Mouse (Mus musculus) testis, postnatal 10 days (tissue): ENCODE results near the gene Arvcf.

Experiments used
- DNase-seq: peaks from one replicate; pipeline ENCODE4 v3.0.0; 2021; ENCODE audit warnings: low spot score

Arvcf gene

DNA sequence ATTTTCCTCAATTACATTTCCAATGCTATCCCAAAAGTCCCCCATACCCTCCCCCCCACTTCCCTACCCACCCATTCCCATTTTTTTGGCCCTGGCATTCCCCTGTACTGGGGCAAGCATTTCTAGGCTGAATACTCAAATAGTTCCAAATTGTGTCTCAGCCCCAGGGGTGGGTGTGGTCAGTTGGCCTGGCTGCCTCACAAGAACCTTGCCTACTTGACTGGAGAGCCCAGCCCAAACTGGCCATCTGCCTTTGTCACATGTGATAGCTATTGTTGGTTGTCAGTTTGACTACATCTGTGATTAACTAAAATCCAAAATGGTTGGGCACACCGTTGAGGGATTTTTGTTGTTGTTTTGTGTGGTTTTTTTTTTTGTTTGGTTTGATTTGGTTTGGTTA, 9.0 kb downstream of the Arvcf start:
- no peak for DNase-seq

GRCm38 (mm10) chr16:18357977-18358376, 10.0 kb downstream of the Arvcf start:
- DNase-seq = no peak

GRCm38 (mm10) chr16:18360151-18360805, 12.3 kb downstream of the Arvcf start:
- no peak for DNase-seq

GRCm38 (mm10) chr16:18362948-18363347, 15.0 kb downstream of the Arvcf start:
- no peak for DNase-seq

DNA sequence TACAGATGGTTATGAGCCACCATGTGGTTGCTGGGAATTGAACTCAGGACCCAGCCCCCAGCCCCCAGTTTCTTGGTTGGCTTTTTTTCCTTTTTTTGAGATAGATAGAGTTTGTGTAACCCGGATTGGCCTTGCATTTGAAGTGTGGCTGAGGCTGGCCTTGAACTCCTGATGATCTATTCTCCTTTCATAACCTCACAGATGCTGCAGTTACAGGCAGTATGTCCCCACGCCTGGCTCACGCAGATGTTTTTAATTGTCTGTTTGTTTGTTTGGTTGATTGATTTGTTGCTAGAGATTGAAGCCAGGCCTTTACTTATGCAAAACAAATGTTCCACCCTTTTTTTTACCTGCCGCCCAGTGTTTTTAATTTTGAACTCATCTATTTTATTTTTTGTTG, 18.9 kb downstream of the Arvcf start:
- no peak for DNase-seq

GRCm38 (mm10) chr16:18370197-18370596, 22.2 kb downstream of the Arvcf start:
- DNase-seq = no peak

GRCm38 (mm10) chr16:18373632-18374031, 25.6 kb downstream of the Arvcf start:
- no peak for DNase-seq

GRCm38 (mm10) chr16:18376297-18376954, 28.4 kb downstream of the Arvcf start:
- no peak for DNase-seq

DNA sequence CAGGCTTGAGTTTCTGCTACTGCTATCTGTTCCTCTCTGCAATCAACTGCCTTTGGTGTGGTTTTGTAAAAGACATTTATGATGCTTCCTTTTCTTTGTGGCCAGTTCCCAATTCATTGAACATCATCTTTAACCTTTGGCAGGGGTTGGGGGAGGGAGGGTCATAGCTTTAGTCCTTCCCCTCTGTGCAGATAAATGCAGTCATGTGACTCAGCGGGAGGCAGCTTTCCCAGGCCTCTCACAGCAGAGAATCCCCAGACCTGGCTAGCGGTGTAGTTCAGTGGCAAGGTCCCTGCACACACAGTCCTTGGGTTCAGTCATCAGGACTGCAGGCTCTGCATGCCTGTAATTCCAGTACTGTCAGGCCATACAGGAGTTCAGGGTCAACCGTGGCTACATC, 29.2 kb downstream of the Arvcf start:
- DNase-seq = no peak

DNA sequence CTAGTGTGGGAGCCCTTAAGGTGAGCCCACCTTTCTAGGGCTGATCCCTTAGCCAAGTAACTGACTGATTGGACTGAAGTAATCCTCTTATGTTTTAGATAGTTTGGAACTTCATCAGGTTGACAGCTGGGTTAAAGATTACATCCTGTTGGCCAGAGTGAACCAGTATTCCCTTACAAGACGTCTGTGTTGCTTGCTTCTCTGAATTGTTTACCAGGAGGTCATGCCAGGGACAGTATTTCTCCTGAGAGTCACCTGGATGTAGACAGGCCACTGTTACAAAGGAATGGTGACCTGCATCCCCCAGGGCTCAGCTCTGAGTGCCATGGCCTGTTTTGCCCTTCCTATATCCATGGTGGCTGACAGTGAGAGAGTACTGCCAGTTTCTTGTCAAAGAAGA, 30.5 kb downstream of the Arvcf start:
- no peak for DNase-seq

DNA sequence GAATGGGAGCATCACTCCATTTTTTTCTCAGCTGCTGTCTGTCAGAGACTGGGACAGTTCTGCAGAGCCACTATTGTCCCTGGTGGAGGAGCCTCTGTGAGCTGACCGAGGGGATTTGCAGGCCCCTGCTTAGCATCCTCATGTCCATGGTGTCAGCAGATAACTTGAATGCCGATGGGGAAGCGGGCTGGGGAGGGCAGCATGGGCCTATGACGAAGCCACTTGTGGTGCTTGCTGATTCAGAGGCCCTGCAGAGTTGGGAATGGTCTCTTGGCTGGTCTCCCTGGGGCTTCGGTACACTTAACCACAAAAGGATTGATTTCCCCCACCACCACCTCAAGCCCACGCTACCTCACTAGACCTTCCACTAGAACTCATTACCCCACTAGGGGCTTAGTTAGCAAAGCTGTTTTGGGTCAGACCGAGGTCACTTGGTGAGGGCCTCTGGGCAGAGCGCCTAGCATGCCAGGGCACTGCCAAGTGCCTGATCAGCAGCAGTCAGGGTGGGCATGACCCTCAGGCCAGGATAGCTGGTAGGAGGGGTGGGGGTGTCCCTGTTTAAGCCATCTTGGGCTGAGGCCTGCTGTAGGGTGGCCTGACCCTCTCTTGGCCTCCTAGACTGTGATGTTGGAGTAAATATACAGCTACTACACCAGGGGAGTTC, 31.5 kb downstream of the Arvcf start:
- no peak for DNase-seq

DNA sequence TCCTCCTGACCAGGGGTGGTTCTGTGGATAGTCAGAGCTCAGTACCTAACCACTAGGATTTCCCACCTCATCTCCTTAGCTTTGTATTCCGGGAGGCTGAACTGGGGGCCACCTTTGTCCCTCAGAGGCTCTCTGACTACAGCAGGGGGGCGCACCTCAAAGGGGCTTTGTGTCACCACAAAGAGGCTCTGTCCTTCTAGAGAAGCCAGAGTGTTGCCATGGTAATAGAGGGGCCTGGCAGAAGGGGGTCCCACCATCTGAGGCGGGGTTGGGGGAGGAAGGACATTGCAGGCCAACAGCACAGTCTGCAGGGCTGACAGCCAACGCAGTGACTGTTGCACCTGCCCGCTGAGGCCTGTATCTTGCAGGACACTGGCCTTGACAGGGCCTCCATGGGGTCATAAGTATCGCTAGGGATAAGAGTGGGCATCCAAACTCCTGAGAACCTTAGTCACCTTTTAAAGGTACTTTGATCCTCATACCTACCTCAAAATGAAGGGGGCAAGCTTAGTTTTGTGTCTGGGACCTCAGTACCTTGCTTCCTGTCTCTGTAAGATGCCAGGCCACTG, 32.6 kb downstream of the Arvcf start:
- DNase-seq = peak; percentile 41

- no peak for DNase-seq
Measured at GRCm38 (mm10) chr16:18381621-18382258, 33.8 kb downstream of the Arvcf start.

DNA sequence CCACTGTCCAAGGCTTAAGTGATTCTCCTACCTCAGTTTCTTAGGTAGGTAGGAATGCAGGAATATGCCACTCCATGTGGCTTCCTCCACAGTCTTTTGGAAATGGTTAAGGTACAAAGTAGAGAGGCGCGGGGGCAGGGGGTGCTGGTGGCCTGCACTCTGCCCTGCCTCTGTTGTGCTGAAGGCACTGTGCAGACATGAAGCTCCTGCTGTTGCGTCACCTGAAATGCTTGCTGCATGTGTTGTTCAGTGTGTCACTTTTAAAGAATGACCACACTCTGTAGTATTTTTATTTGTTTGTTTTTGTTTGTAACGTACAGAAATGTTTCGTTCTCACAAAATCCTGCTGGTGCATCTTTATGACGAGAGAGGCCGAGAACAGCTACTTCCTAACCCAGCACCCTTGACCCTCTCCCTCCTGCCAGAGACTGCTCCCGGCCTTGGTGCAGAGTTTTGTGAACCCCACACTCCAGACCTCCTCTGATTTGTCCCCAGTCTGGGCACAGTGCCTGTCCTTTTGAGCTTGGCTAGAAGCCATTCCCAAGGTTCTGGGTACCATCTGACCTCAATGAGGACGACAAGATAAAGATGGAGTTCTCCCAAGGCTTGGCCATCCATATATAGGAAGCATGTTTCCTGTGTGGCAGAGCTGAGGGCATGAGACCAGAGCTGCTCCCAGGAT, 35.2 kb downstream of the Arvcf start:
- peak; percentile 40 for DNase-seq

DNA sequence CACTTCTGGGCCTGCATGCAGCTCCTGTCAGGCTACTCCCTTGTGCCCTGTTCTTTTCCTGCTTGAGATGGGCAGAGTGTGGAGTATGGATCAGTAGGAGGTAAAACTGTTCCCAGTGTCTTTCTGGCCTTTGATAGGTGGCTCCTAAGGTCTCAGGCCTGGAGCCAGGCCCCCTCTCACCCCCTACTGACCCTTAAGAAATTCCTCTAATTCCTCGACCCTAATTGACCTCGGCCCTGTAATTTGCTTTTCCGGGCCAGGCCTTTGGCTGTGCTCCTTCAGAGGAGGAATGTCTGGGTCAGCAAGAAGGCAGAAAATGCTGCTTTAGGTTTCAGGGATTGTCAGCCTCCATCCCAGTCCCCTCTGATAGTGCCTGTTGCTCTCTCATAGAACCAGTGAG, 35.8 kb downstream of the Arvcf start:
- no peak for DNase-seq

DNA sequence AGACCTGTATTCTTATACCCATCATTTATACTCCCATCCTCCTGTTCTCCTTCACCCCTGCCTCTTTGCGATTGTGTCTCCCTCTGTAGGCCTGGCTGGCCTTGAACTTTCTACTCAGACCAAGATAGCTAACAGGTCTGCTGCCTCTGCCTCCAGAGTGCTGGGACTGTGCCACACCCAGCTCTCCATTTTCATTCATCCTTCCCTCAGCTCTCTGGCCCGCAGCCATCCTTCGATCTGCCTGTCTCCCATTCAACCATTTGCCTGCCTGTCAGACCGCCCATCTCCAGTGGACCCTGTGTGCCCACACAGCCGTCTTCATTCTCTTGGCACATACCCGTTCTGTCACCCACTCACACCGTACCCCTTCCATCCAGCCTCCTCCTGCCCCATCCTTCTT, 36.2 kb downstream of the Arvcf start:
- DNase-seq = no peak

- no peak for DNase-seq
Measured at GRCm38 (mm10) chr16:18384659-18385058, 36.7 kb downstream of the Arvcf start.

GRCm38 (mm10) chr16:18385411-18385810, 37.4 kb downstream of the Arvcf start:
- no peak for DNase-seq

GRCm38 (mm10) chr16:18386451-18386850, 38.5 kb downstream of the Arvcf start:
- no peak for DNase-seq

DNA sequence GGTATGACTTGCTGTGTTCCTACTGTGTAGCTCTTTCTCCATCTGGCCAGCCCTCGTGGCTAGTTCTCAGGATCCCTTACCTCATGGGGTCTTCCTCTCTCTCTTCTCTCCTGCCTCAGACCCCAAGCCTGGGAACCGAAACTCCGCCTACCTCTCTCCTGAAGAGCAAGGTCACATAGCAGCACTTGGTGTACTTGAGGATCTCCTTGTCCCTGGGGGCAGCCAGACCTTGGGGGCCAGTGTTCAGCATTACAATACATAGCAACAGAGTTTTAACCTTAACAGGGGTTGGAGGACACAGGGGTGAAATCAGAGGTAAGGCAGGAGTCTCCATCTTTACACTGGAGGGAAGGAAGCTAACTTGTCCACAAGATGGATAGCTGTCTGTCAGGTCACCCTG, 39.0 kb downstream of the Arvcf start:
- DNase-seq = no peak

DNA sequence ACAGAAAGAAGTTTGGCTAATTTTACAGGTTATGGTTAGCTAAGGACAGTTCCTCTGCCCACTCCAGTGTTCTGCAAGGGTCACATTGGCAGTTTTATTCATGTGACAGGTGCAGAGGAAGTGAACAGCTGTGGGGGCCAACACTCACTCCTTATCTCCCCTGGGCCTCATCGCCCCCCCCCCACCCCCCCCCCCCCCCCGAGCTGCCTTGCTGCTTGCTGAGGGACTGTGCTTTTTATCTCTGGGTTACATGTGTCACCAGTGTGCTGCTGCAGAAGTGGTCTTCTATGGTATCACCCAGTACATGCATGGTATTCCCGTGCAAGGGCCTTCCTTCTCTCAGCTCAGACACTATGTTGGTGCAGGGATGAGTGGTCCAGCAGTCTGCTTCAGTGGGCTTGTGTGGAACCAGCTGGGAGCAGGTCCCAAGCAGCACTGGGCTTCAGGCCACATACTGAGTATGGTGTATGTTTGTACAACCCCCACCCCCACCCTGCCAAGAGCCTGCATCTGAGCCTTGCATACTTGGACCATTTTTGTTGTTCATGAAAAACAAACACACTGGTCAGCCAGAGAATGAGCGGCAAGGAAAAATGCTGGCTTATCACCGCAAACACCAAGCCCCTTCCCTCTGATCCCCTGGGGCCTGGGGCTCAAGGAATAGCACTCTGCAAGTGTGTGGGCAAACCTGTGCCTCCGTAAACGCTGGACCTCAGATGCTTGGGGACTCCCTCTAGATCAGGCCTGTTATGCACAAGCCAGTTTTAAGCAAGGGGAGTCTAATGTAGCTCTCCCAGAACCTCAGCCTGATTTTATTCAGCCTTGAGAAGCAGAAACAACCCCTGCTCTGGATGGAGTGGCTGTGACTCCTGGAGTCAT, 40.0 kb downstream of the Arvcf start:
- no peak for DNase-seq
